Mouse (Mus musculus) Patski (cell line): Measurements from ENCODE around the gene Sptssa. TPM values are rescaled to one million over a fixed set of nuclear protein-coding genes. Genes with fewer than 3 reads are reported as not detected.

Experiments
- ATAC-seq: fragments of 100-300 bp; one replicate; pipeline ENCODE4 v1.8.0; 2021
- CTCF ChIA-PET: fragments of 350-600 bp; sonication (Branson Sonifier 250); formaldehyde crosslinking; loops from one replicate; lab custom pipeline; 2022; ENCODE audit warnings: inconsistent platforms; lab: Charles Lee
- POLR2A ChIA-PET: fragments of 350-600 bp; sonication (Branson Sonifier 250); formaldehyde crosslinking; loops from one replicate; lab custom pipeline; 2022; ENCODE audit warnings: antibody characterized with exemption, inconsistent platforms; lab: Charles Lee
- DNase-seq: peaks from one replicate; pipeline ENCODE4 v3.0.0-alpha.2; 2011; ENCODE audit warnings: low read depth, low spot score
- H3K27me3 ChIP-seq: fragments of 371-371 bp; one replicate; pipeline ENCODE4 v1.5.1; 2021
- CTCF ChIP-seq: fragments of 100-300 bp; IDR thresholded peaks from one replicate; pipeline ENCODE4 v1.5.1; 2021
- in situ Hi-C: fragments of 300-500 bp; cut with MboI; formaldehyde crosslinking; loops from 3 replicates; pipeline ENCODE4 v1.11.1; 2018; ENCODE audit warnings: low pct_unique_long_range_greater_than_20kb, mixed read lengths
- polyA plus RNA-seq: library from polyadenylated mRNA; unstranded; gene quantifications from one replicate; pipeline ENCODE4 v1.2.3, GENCODE M21; 2021

Gene Sptssa
- polyA plus RNA-seq, 1 experiment from 2014 or later = 57.6 TPM

GRCm38 (mm10) chr12:54655292-54656038 is 908 bp downstream of the Sptssa start:
- no peak for TF ChIP-seq CTCF
- DNase-seq = no peak
- POLR2A ChIA-PET = no interaction called here
- no peaks in the 10 kb centered on the region for H3K27me3 ChIP-seq
- ATAC-seq = no peak
- CTCF ChIA-PET = interaction anchor here (1.3 kb wide), 1 partner anchor 22 kb away, joined by 3 read pairs; no protein-coding TSS in a partner anchor
- in situ Hi-C loops = no loop called here

GRCm38 (mm10) chr12:54654741-54655140 is 1.6 kb downstream of the Sptssa start:
- no peak for TF ChIP-seq CTCF
- no peaks in the 10 kb centered on the region for H3K27me3 ChIP-seq
- ATAC-seq = no peak
- in situ Hi-C loops = no loop called here
- POLR2A ChIA-PET = no interaction called here
- DNase-seq = no peak
- CTCF ChIA-PET = interaction anchor here (1.3 kb wide), 1 partner anchor 21 kb away, joined by 3 read pairs; no protein-coding TSS in a partner anchor

- TF ChIP-seq CTCF = no peak
These were observed 2.2 kb downstream of the Sptssa start for GRCm38 (mm10) chr12:54654141-54654540.

GRCm38 (mm10) chr12:54652346-54652745 is 4.0 kb downstream of the Sptssa start:
- ChIA-PET POLR2A (no interaction called here), CTCF (no interaction called here)
- TF ChIP-seq CTCF = no peak
- in situ Hi-C loops = no loop called here
- DNase-seq = no peak
- no peaks in the 10 kb centered on the region for H3K27me3 ChIP-seq
- ATAC-seq = no peak

More at GRCm38 (mm10) chr12:54654141-54654540, 2.2 kb downstream of the Sptssa start:
- no peak for DNase-seq
- in situ Hi-C loops = no loop called here
- ATAC-seq = no peak
- no peaks in the 10 kb centered on the region for H3K27me3 ChIP-seq
- ChIA-PET CTCF (interaction anchor here (1.5 kb wide), 1 partner anchor 9 kb away, joined by 4 read pairs; no protein-coding TSS in a partner anchor), POLR2A (interaction anchor here (0.7 kb wide), 1 partner anchor 91 kb away, joined by 5 read pairs; no protein-coding TSS in a partner anchor)

- ChIA-PET CTCF (no interaction called here), POLR2A (no interaction called here)
- DNase-seq = no peak
- no peak for ATAC-seq
- H3K27me3 ChIP-seq = no peaks in the 10 kb centered on the region
- in situ Hi-C loops = no loop called here
- no peak for TF ChIP-seq CTCF
These were observed 4.6 kb downstream of the Sptssa start for GRCm38 (mm10) chr12:54651820-54652219.

- ChIA-PET CTCF (no interaction called here), POLR2A (no interaction called here)
- H3K27me3 ChIP-seq = no peaks in the 10 kb centered on the region
- ATAC-seq (no peak), DNase-seq (no peak)
- in situ Hi-C loops = no loop called here
- TF ChIP-seq CTCF = no peak
These were observed 5.2 kb downstream of the Sptssa start for GRCm38 (mm10) chr12:54651158-54651557.

- ChIA-PET POLR2A (interaction anchor here (0.7 kb wide), 1 partner anchor 1623 kb away, joined by 3 read pairs; no protein-coding TSS in a partner anchor), CTCF (interaction anchor here (1.0 kb wide), 1 partner anchor 9 kb away, joined by 4 read pairs; no protein-coding TSS in a partner anchor)
- DNase-seq (no peak), ATAC-seq (no peak)
- peak; percentile 51 for TF ChIP-seq CTCF
- no peaks in the 10 kb centered on the region for H3K27me3 ChIP-seq
- in situ Hi-C loops = no loop called here
These were observed 11.4 kb downstream of the Sptssa start for GRCm38 (mm10) chr12:54644947-54645346.

- no peak for DNase-seq
- ATAC-seq = no peak
- no peaks in the 10 kb centered on the region for H3K27me3 ChIP-seq
- CTCF ChIA-PET = interaction anchor here (0.7 kb wide), 1 partner anchor 10 kb away, joined by 3 read pairs; no protein-coding TSS in a partner anchor
- in situ Hi-C loops = no loop called here
- POLR2A ChIA-PET = no interaction called here
- TF ChIP-seq CTCF = no peak
These were observed 13.0 kb downstream of the Sptssa start for GRCm38 (mm10) chr12:54643320-54643892.

- ChIA-PET CTCF (no interaction called here), POLR2A (interaction anchor here (1.2 kb wide), 1 partner anchor 55 kb away, joined by 3 read pairs; the partner anchor contains the start of gene Eapp)
- in situ Hi-C loops = no loop called here
- ATAC-seq (no peak), DNase-seq (no peak)
- H3K27me3 ChIP-seq = no peaks in the 10 kb centered on the region
- no peak for TF ChIP-seq CTCF
These were observed 15.0 kb downstream of the Sptssa start for GRCm38 (mm10) chr12:54641374-54641773.

GRCm38 (mm10) chr12:54640259-54640658 is 16.1 kb downstream of the Sptssa start:
- POLR2A ChIA-PET = no interaction called here
- peak; percentile 93 for ATAC-seq

GRCm38 (mm10) chr12:54637033-54637432 is 19.3 kb downstream of the Sptssa start:
- H3K27me3 ChIP-seq = no peaks in the 10 kb centered on the region
- no peak for TF ChIP-seq CTCF
- no peak for DNase-seq
- no peak for ATAC-seq
- ChIA-PET CTCF (no interaction called here), POLR2A (no interaction called here)
- in situ Hi-C loops = no loop called here

More at GRCm38 (mm10) chr12:54640259-54640658, 16.1 kb downstream of the Sptssa start:
- no peaks in the 10 kb centered on the region for H3K27me3 ChIP-seq
- no peak for TF ChIP-seq CTCF
- peak; percentile 64 for DNase-seq
- in situ Hi-C loops = no loop called here
- CTCF ChIA-PET = no interaction called here
